Mouse (Mus musculus) cerebellum, adult 2 months (tissue): ENCODE data around the gene Ubqln4.

Experiments used
- CTCF ChIP-seq: fragments of 200-500 bp; IDR thresholded peaks from 2 replicates; pipeline ENCODE4 v1.5.1; 2011; ENCODE audit warnings: low read depth, mild to moderate bottlenecking, control low read depth, low read length, moderate library complexity, borderline replicate concordance; ENCODE audit not compliant: insufficient read depth
- POLR2A ChIP-seq: fragments of 200-500 bp; IDR thresholded peaks from 2 replicates; pipeline ENCODE4 v1.6.1; 2011; ENCODE audit warnings: low read length, control low read depth, borderline replicate concordance; ENCODE audit not compliant: insufficient read depth

DNA sequence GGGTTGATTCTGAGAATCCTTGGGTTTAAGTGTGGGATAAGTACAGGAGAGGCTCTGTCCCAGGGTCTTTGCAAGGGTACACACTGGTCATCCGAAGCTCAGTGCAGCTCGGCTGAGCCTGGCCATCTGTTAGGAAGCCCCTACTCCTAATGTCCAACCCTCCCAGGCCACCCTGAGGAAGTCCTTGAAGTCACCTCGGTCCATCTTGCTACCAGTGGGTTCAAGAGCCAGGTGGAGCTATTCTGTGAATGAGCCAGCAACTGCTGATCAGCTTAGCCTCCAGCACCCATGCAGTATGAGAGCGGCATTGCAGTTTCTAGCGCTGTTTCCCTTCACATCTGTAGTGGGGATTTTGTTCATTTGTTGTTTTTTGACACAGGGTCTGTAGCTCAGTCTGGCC, 13.5 kb upstream of the Ubqln4 start:
- TF ChIP-seq CTCF (no peak), POLR2A (no peak)
